Mouse (Mus musculus) heart, embryonic 15.5 days (tissue): Measurements from ENCODE around the gene 1700021F07Rik. TPM values are rescaled to one million over a fixed set of nuclear protein-coding genes. Genes with fewer than 3 reads are reported as not detected.

Source experiments
- ATAC-seq: fragments of 200-750 bp; cut with Nextera tagmentation; replicated peaks from 2 replicates; pipeline ENCODE4 v1.8.0; 2017; ENCODE audit warnings: low read depth, moderate TSS enrichment; ENCODE audit not compliant: insufficient number of reproducible peaks, insufficient read depth, low FRiP score
- H3K27ac ChIP-seq: fragments of 300-500 bp; sonication (generic); 2 replicates; pipeline ENCODE4 v1.5.1; 2015; ENCODE audit warnings: mild to moderate bottlenecking, inconsistent platforms
- H3K27me3 ChIP-seq: fragments of 300-500 bp; sonication (generic); 2 replicates; pipeline ENCODE4 v1.6.1; 2015; ENCODE audit warnings: inconsistent platforms
- H3K36me3 ChIP-seq: fragments of 300-500 bp; sonication (generic); 2 replicates; pipeline ENCODE4 v1.6.1; 2015; ENCODE audit warnings: mild to moderate bottlenecking, inconsistent platforms
- H3K4me1 ChIP-seq: fragments of 300-500 bp; sonication (generic); replicated peaks from 2 replicates; pipeline ENCODE4 v1.6.1; 2015; ENCODE audit warnings: inconsistent platforms
- H3K4me2 ChIP-seq: fragments of 300-500 bp; sonication (generic); 2 replicates; pipeline ENCODE4 v1.6.1; 2015; ENCODE audit warnings: inconsistent platforms, mild to moderate bottlenecking, moderate library complexity
- H3K4me3 ChIP-seq: fragments of 300-500 bp; sonication (generic); 2 replicates; pipeline ENCODE4 v1.5.1; 2015; ENCODE audit warnings: mild to moderate bottlenecking, inconsistent platforms
- H3K9ac ChIP-seq: fragments of 300-500 bp; sonication (generic); 2 replicates; pipeline ENCODE4 v1.6.1; 2015; ENCODE audit warnings: mild to moderate bottlenecking, inconsistent platforms
- H3K9me3 ChIP-seq: fragments of 300-500 bp; sonication (generic); replicated peaks from 2 replicates; pipeline ENCODE4 v1.6.1; 2016; ENCODE audit warnings: inconsistent platforms
- WGBS: fragments of 180-500 bp; shearing (Covaris S2); methylation state at CpG from one replicate; pipeline ENCODE4 v1.1.7; 2015; ENCODE audit warnings: mixed read lengths; 5-methylcytosine and 5-hydroxymethylcytosine counted together
- polyA plus RNA-seq: library from polyadenylated mRNA; unstranded; fragments of >200 nt; fragmentation: Nextera tagmentation; extraction: Ambion mirVana; gene quantifications from 2 replicates; pipeline ENCODE4 v1.2.1, GENCODE M21; 2015

1700021F07Rik gene
- not detected in 2 replicates for polyA plus RNA-seq

DNA sequence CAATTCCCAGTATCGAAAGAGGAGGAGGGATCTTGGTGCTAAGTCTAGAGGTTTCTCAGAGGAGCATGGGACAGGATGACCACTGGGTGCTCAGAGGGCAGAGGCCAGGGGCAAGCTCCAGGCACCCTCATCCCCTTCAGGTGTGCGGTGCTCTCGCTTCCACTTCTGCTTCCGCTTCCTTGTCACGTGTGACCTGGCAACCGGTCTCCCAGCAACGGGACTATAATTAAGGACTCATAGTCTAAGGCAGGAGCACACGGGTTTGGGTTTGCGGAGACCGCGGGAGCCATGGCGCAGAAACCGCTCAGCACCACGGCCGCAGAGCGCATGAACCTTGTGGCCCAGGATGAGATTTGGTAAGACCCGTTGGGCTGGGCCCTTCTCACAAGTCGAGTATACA lies at the start of gene 1700021F07Rik:
TSS of gene 1700021F07Rik (plus strand) at position 211 of the 400 bp plus-strand sequence.
- no peak for ATAC-seq
- no peak within 1 kb of the TSS for H3K27ac ChIP-seq

DNA sequence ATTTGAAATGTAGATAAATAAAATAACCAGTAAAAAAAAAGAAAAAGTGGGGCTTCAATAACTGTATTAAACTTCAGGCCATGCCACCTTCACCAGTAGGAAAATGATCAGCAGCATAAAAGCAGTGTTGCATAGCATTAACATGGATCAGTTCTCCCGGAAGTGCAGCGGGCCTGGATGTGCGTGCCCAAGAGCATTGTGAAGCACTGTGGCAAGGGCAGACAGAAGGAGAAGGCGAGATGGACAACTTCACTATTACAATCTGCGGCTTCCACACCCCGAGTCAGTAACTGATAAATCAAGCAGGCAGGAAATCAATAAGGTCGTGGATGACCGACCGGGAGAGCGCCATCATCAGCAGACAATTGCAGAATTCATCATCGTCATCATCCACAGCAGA lies 49.2 kb upstream of the 1700021F07Rik start:
- no peak for ATAC-seq
- Histone ChIP-seq H3K9ac (no peak overlapping the region), H3K36me3 (no peaks in the 10 kb centered on the region), H3K4me3 (no peak overlapping the region), H3K27me3 (no peaks in the 10 kb centered on the region), H3K4me2 (no peak overlapping the region), H3K4me1 (no peaks in the 10 kb centered on the region), H3K9me3 (no peaks in the 10 kb centered on the region), H3K27ac (no peak overlapping the region)
- WGBS: 56% methylated on average over 11 of the region's 11 CpGs

More for the DNA sequence above, at the start of gene 1700021F07Rik:
- H3K36me3 ChIP-seq: no peaks in the 10 kb centered on the region
- H3K4me1 ChIP-seq: no peaks in the 10 kb centered on the region
- no peaks in the 10 kb centered on the region for H3K9me3 ChIP-seq
- no peaks in the 10 kb centered on the region for H3K27me3 ChIP-seq
- no peak within 1 kb of the TSS for H3K9ac ChIP-seq
- H3K4me3 ChIP-seq: no peak within 1 kb of the TSS
- no peak within 1 kb of the TSS for H3K4me2 ChIP-seq
- 90% methylated on average over 18 of the region's 18 CpGs for WGBS

DNA sequence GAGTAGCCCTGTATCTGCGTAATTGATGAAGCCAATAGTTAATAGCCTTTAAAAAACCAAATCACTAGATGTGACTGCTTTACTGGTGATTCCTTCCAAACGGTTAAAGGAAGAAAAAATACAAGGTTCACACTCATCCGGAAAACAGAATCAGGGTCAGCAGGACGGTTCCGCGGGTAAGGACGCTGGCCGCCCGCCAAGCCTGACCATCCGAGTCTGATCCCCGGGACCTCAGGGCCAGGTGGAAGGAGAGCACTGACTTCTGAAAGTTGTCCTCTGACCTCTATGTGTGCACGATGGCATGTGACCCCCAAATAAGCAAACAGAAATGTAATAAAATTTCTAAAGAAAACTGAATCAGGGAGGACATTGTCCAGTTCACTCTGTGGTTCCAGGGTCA lies 43.3 kb upstream of the 1700021F07Rik start:
- Histone ChIP-seq H3K9ac (no peak overlapping the region), H3K27ac (no peak overlapping the region), H3K9me3 (no peaks in the 10 kb centered on the region), H3K4me2 (no peak overlapping the region), H3K36me3 (no peaks in the 10 kb centered on the region), H3K4me1 (no peaks in the 10 kb centered on the region), H3K4me3 (no peak overlapping the region), H3K27me3 (no peaks in the 10 kb centered on the region)
- WGBS: 83% methylated on average over 12 of the region's 12 CpGs
- ATAC-seq: no peak

DNA sequence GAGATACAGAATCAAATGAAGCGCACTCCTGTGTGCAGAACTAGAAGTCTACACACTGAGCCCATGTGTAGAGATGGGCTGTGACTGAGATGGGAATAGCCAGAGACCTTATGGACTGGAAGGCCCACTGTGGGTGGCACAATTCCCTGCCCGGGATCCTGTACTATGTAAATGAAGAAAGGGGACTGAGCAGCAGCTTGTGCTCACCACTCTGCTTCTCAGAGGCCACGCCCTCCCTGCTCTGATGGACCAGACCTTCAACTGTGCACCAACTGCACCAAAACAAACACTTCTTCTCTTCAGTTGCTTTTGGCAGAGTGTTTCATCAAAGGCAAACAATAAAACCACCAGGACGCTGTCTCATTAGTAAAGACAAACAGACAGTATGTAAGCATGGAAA lies 37.9 kb upstream of the 1700021F07Rik start:
- no peak overlapping the region for H3K4me3 ChIP-seq
- H3K27ac ChIP-seq: no peak overlapping the region
- no peaks in the 10 kb centered on the region for H3K4me1 ChIP-seq
- no peak overlapping the region for H3K4me2 ChIP-seq
- ATAC-seq: no peak
- no peaks in the 10 kb centered on the region for H3K36me3 ChIP-seq
- H3K9me3 ChIP-seq: no peaks in the 10 kb centered on the region
- H3K9ac ChIP-seq: no peak overlapping the region
- 88% methylated on average over 4 of the region's 4 CpGs for WGBS
- H3K27me3 ChIP-seq: no peaks in the 10 kb centered on the region; the same call in 1 of the 2 replicates

DNA sequence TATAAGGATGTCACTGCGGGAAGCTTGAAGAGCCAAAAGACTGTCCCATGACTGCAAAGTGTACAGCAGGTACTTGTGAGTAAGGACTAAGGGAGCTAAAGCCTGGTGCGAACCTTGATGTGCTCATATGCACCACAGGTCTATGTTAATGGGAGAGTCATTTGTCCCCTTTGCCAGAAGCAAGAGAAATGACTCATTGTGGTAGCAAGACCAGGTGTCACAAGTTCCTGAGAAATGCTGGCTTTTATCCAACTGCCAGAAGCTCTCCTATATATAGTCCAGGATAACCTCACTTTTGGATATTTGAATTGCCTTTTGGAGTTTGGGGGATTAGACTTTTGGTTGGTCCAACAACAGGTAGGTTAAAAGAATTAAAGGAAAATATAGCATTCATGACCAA lies 22.8 kb upstream of the 1700021F07Rik start:
- H3K4me2 ChIP-seq: no peak overlapping the region
- H3K36me3 ChIP-seq: no peaks in the 10 kb centered on the region
- no peak overlapping the region for H3K27ac ChIP-seq
- H3K27me3 ChIP-seq: no peaks in the 10 kb centered on the region
- no peaks in the 10 kb centered on the region for H3K4me1 ChIP-seq
- WGBS: 82% methylated on average over 2 of the region's 2 CpGs
- H3K4me3 ChIP-seq: no peak overlapping the region
- H3K9ac ChIP-seq: no peak overlapping the region
- ATAC-seq: no peak
- H3K9me3 ChIP-seq: no peaks in the 10 kb centered on the region

- Histone ChIP-seq H3K27me3 (no peaks in the 10 kb centered on the region), H3K9ac (no peak overlapping the region), H3K9me3 (0 out of 2 replicates have a peak, but pooled peaks cover 5% of the 10 kb centered on the region), H3K36me3 (no peaks in the 10 kb centered on the region), H3K4me1 (peaks cover 13% of the 10 kb centered on the region), H3K4me3 (no peak overlapping the region), H3K27ac (no peak overlapping the region), H3K4me2 (no peak overlapping the region)
- 89% methylated on average over 6 of the region's 6 CpGs for WGBS
- ATAC-seq: no peak
Measured at GRCm38 (mm10) chr2:173513977-173514376, 8.4 kb upstream of the 1700021F07Rik start.

- WGBS: 25% methylated on average over 6 of the region's 6 CpGs
- Histone ChIP-seq H3K27ac (peak overlapping the region; percentile 26; the same call in 1 of the 2 replicates), H3K36me3 (no peaks in the 10 kb centered on the region), H3K9ac (no peak overlapping the region), H3K4me2 (no peak overlapping the region), H3K27me3 (no peaks in the 10 kb centered on the region), H3K9me3 (0 out of 2 replicates have a peak, but pooled peaks cover 5% of the 10 kb centered on the region), H3K4me1 (peaks cover 13% of the 10 kb centered on the region), H3K4me3 (no peak overlapping the region)
- ATAC-seq: peak; percentile 71; the same call in 1 of the 2 replicates
Measured at GRCm38 (mm10) chr2:173515186-173515585, 7.2 kb upstream of the 1700021F07Rik start.

DNA sequence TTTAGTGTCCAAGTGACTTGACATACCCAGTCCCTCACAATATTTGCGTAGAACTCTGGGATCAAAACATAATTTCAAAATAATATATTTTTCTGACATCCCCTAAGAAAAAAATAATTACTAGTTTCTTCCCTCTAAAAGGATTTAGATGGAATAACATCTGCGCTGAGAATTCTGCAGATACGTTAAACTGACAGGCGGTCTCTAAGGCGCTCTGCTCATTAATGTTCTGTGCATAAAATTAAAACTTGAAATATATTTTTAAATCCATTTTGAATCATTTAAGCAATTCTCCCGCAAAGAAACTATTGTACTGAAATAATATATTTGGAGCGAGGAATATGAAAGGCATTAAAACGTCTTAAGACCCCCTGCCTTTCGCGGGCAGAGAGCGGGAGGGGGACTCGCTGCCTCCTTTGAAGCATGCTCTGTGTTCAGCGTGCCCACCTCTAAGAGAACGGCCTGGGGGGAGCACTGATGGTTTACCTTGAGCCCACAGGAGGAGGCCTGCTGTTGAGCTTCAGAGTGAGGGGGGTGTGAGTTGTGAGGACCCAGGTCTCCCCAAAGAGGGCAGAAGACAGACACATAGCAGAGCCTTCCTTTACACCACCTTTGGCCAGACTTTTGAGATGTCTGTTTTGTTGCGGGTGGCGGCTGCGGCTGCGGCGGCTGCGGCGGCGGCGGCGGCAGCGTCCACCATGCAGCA lies 6.1 kb upstream of the 1700021F07Rik start:
- Histone ChIP-seq H3K9me3 (no peaks in the 10 kb centered on the region), H3K4me2 (no peak overlapping the region), H3K4me3 (no peak overlapping the region), H3K4me1 (peaks cover 13% of the 10 kb centered on the region), H3K36me3 (no peaks in the 10 kb centered on the region), H3K9ac (no peak overlapping the region), H3K27ac (no peak overlapping the region), H3K27me3 (no peaks in the 10 kb centered on the region)
- WGBS: 85% methylated on average over 25 of the region's 25 CpGs
- no peak for ATAC-seq

DNA sequence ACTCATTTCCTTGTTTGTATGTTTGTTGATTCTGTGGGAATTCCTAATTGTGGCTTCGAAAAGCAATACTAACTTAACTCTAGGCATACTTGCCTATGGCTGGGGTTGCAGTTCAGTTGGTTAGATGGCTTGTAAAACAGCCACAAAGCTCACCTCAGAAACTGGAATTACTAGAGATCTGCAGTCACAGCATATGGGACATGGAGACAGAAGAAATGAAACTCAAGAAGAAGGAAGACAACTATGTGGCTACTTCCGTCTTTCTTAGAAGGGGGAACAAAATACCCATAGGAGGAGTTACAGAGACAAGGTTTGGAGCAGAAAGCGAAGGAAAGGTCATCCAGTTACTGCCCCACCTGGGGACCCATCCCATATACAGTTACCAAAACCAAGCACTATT lies 6.1 kb downstream of the 1700021F07Rik start:
- H3K27ac ChIP-seq: no peak overlapping the region
- H3K4me2 ChIP-seq: no peak overlapping the region
- H3K9ac ChIP-seq: no peak overlapping the region
- no peaks in the 10 kb centered on the region for H3K36me3 ChIP-seq
- WGBS: 80% methylated on average over 3 of the region's 3 CpGs
- H3K27me3 ChIP-seq: peaks cover 3% of the 10 kb centered on the region; the same call in 1 of the 2 replicates
- H3K4me1 ChIP-seq: no peaks in the 10 kb centered on the region
- no peak for ATAC-seq
- H3K4me3 ChIP-seq: no peak overlapping the region
- H3K9me3 ChIP-seq: no peaks in the 10 kb centered on the region

- H3K4me3 ChIP-seq: no peak overlapping the region
- no peaks in the 10 kb centered on the region for H3K9me3 ChIP-seq
- no peak overlapping the region for H3K27ac ChIP-seq
- ATAC-seq: no peak
- H3K9ac ChIP-seq: no peak overlapping the region
- peaks cover 3% of the 10 kb centered on the region; the same call in 1 of the 2 replicates for H3K27me3 ChIP-seq
- 72% methylated on average over 15 of the region's 15 CpGs for WGBS
- no peaks in the 10 kb centered on the region for H3K36me3 ChIP-seq
- no peak overlapping the region for H3K4me2 ChIP-seq
- no peaks in the 10 kb centered on the region for H3K4me1 ChIP-seq
Measured at GRCm38 (mm10) chr2:173532711-173533462, 10.5 kb downstream of the 1700021F07Rik start.

GRCm38 (mm10) chr2:173534581-173534980 lies 12.2 kb downstream of the 1700021F07Rik start:
- no peak for ATAC-seq
- Histone ChIP-seq H3K27me3 (0 out of 2 replicates have a peak, but pooled peaks cover 3% of the 10 kb centered on the region), H3K27ac (no peak overlapping the region), H3K4me3 (no peak overlapping the region), H3K36me3 (no peaks in the 10 kb centered on the region), H3K9me3 (no peaks in the 10 kb centered on the region), H3K4me2 (no peak overlapping the region), H3K9ac (no peak overlapping the region), H3K4me1 (peaks cover 2% of the 10 kb centered on the region; the same call in 1 of the 2 replicates)
- WGBS: 66% methylated on average over 7 of the region's 7 CpGs
